Comparison of ENCODE assay signal across 20 mouse cellular contexts in the genomic region with DNA sequence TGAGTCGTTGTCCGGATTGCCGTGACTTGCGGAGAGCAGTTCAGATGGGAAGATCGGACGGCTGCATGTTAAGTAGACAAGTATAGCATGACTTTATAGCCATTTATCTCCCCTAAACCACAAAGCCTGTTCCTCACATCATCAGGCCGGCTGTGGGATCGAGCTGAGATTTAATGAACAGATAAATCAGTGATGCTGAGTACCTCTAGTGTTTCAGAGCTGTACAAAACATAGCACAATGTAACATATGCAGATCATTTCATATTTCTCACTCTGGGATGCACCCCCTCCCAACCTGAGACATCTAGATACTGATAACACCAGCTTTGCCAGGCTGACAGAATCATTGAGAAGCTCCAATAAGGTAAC.
DNase-seq lines count a peak whose midpoint lies in the region; ATAC-seq and TF ChIP-seq lines count a peak whose summit lies in the region.
"Had no signal": no experiment of that assay in that cellular context is flagged by ENCODE, and none has a peak within 500 bp of the region (broad histone marks: within the 10 kb centered on the region; RNA-seq: fewer than 3 reads in every experiment).

No protein-coding gene starts in this region.

- H3K27ac ChIP-seq in forebrain, embryonic 10.5 days: peak overlapping the region; percentile 20; the same call in 1 of the 2 replicates
- no peak overlapping the region for H3K27ac ChIP-seq in forebrain, embryonic 14.5 days (ENCODE audit: low read depth, low read length)
- peak overlapping the region; percentile 60 for H3K27ac ChIP-seq in hindbrain, embryonic 14.5 days
- no peak overlapping the region for H3K27ac ChIP-seq in hindbrain, embryonic 16.5 days (ENCODE audit: low read depth, low read length)
- peak overlapping the region; percentile 12; the same call in 1 of the 2 replicates for H3K27ac ChIP-seq in hindbrain, postnatal 0 days
- peak overlapping the region; percentile 69; the same call in 1 of the 2 replicates for H3K27ac ChIP-seq in neural tube, embryonic 14.5 days (ENCODE audit: low read depth, low read length)
- no peak overlapping the region for H3K27ac ChIP-seq in intestine, postnatal 0 days (ENCODE audit: low read depth, low read length)
- H3K27ac ChIP-seq: forebrain, embryonic 15.5 days; heart, embryonic 13.5 days had no signal

- WGBS in forebrain, embryonic 10.5 days: 80% methylated on average over 8 of the region's 8 CpGs
- 55% methylated on average over 8 of the region's 8 CpGs for WGBS in forebrain, embryonic 14.5 days
- WGBS in hindbrain, embryonic 14.5 days: 69% methylated on average over 8 of the region's 8 CpGs
- 63% methylated on average over 8 of the region's 8 CpGs for WGBS in hindbrain, embryonic 16.5 days
- WGBS in hindbrain, postnatal 0 days: 73% methylated on average over 8 of the region's 8 CpGs
- 39% methylated on average over 8 of the region's 8 CpGs for WGBS in neural tube, embryonic 14.5 days
- 88% methylated on average over 8 of the region's 8 CpGs for WGBS in intestine, postnatal 0 days

- H3K4me1 ChIP-seq in forebrain, embryonic 10.5 days: peaks cover 30% of the 10 kb centered on the region
- peaks cover 19% of the 10 kb centered on the region for H3K4me1 ChIP-seq in forebrain, embryonic 14.5 days (ENCODE audit: control insufficient read depth, insufficient read depth, low read length)
- peaks cover 8% of the 10 kb centered on the region for H3K4me1 ChIP-seq in hindbrain, embryonic 14.5 days (replicated peaks; ENCODE audit: control insufficient read depth, insufficient read depth, low read length)
- peaks cover 8% of the 10 kb centered on the region for H3K4me1 ChIP-seq in hindbrain, embryonic 16.5 days (ENCODE audit: control insufficient read depth, insufficient read depth, low read depth, low read length)
- H3K4me1 ChIP-seq in hindbrain, postnatal 0 days (ENCODE audit: insufficient read depth, low read length): no peaks in the 10 kb centered on the region
- H3K4me1 ChIP-seq in neural tube, embryonic 14.5 days (ENCODE audit: control insufficient read depth, insufficient read depth, low read length): peaks cover 12% of the 10 kb centered on the region; the same call in 1 of the 2 replicates
- H3K4me1 ChIP-seq in intestine, postnatal 0 days (replicated peaks; ENCODE audit: control insufficient read depth, insufficient read depth, low read length): no peaks in the 10 kb centered on the region
- H3K4me1 ChIP-seq: megakaryocyte, embryonic 14.5 days had no signal

- no peak overlapping the region for H3K4me3 ChIP-seq in forebrain, embryonic 10.5 days
- no peak overlapping the region for H3K4me3 ChIP-seq in forebrain, embryonic 14.5 days (ENCODE audit: low read depth, low read length)
- H3K4me3 ChIP-seq in hindbrain, embryonic 14.5 days (replicated peaks; ENCODE audit: low read length): no peak overlapping the region
- H3K4me3 ChIP-seq in hindbrain, embryonic 16.5 days (ENCODE audit: low read length): no peak overlapping the region
- no peak overlapping the region for H3K4me3 ChIP-seq in hindbrain, postnatal 0 days (ENCODE audit: low read length)
- no peak overlapping the region for H3K4me3 ChIP-seq in neural tube, embryonic 14.5 days (ENCODE audit: low read depth, low read length)
- H3K4me3 ChIP-seq in intestine, postnatal 0 days (ENCODE audit: low read depth, low read length): no peak overlapping the region
- H3K4me3 ChIP-seq: forebrain, embryonic 15.5 days; heart, embryonic 13.5 days; megakaryocyte, embryonic 14.5 days had no signal

- TF ChIP-seq CTCF in hindbrain, postnatal 0 days (IDR thresholded peaks at IDR 0.05; ENCODE audit: low read depth): no peak
- no peak for TF ChIP-seq CTCF in intestine, postnatal 0 days (IDR thresholded peaks at IDR 0.05; ENCODE audit: low read depth)

- H3K36me3 ChIP-seq in forebrain, embryonic 10.5 days (replicated peaks): no peaks in the 10 kb centered on the region
- H3K36me3 ChIP-seq in forebrain, embryonic 14.5 days (ENCODE audit: control insufficient read depth, insufficient read depth, low read length): no peaks in the 10 kb centered on the region
- H3K36me3 ChIP-seq in hindbrain, embryonic 14.5 days (replicated peaks; ENCODE audit: control insufficient read depth, insufficient read depth): no peaks in the 10 kb centered on the region
- H3K36me3 ChIP-seq in hindbrain, embryonic 16.5 days (ENCODE audit: control insufficient read depth, insufficient read depth, low read length): no peaks in the 10 kb centered on the region
- no peaks in the 10 kb centered on the region for H3K36me3 ChIP-seq in hindbrain, postnatal 0 days (ENCODE audit: insufficient read depth, low read length)
- no peaks in the 10 kb centered on the region for H3K36me3 ChIP-seq in neural tube, embryonic 14.5 days (ENCODE audit: control insufficient read depth, insufficient read depth, low read length)
- H3K36me3 ChIP-seq in intestine, postnatal 0 days (ENCODE audit: control insufficient read depth, insufficient read depth): no peaks in the 10 kb centered on the region
- H3K36me3 ChIP-seq: forebrain, embryonic 15.5 days; heart, embryonic 13.5 days had no signal

- H3K9ac ChIP-seq in forebrain, embryonic 14.5 days (ENCODE audit: low read length): no peak overlapping the region
- H3K9ac ChIP-seq in hindbrain, embryonic 14.5 days: no peak overlapping the region
- H3K9ac ChIP-seq in hindbrain, embryonic 16.5 days (ENCODE audit: low read depth, low read length): no peak overlapping the region
- no peak overlapping the region for H3K9ac ChIP-seq in hindbrain, postnatal 0 days (replicated peaks; ENCODE audit: low read length)
- no peak overlapping the region for H3K9ac ChIP-seq in neural tube, embryonic 14.5 days (replicated peaks; ENCODE audit: low read depth, low read length)
- no peak overlapping the region for H3K9ac ChIP-seq in intestine, postnatal 0 days (ENCODE audit: low read depth, low read length)
- H3K9ac ChIP-seq: forebrain, embryonic 15.5 days; heart, embryonic 13.5 days had no signal

- peaks cover 22% of the 10 kb centered on the region for H3K27me3 ChIP-seq in forebrain, embryonic 10.5 days (ENCODE audit: poor library complexity, severe bottlenecking)
- no peaks in the 10 kb centered on the region for H3K27me3 ChIP-seq in forebrain, embryonic 14.5 days (replicated peaks; ENCODE audit: control insufficient read depth, insufficient read depth, low read length)
- no peaks in the 10 kb centered on the region for H3K27me3 ChIP-seq in hindbrain, embryonic 14.5 days (ENCODE audit: control insufficient read depth, insufficient read depth, low read length)
- no peaks in the 10 kb centered on the region for H3K27me3 ChIP-seq in hindbrain, embryonic 16.5 days (replicated peaks; ENCODE audit: control insufficient read depth, insufficient read depth, low read length)
- H3K27me3 ChIP-seq in hindbrain, postnatal 0 days (ENCODE audit: insufficient read depth, low read length): no peaks in the 10 kb centered on the region
- no peaks in the 10 kb centered on the region for H3K27me3 ChIP-seq in neural tube, embryonic 14.5 days (ENCODE audit: control insufficient read depth, insufficient read depth, low read length)
- H3K27me3 ChIP-seq in intestine, postnatal 0 days (replicated peaks; ENCODE audit: control insufficient read depth, insufficient read depth, low read length): no peaks in the 10 kb centered on the region
- H3K27me3 ChIP-seq: forebrain, embryonic 15.5 days; heart, embryonic 13.5 days; megakaryocyte, embryonic 14.5 days had no signal

- no peak for ATAC-seq in forebrain, embryonic 14.5 days
- ATAC-seq in hindbrain, embryonic 14.5 days (ENCODE audit: low FRiP score): no peak
- ATAC-seq in hindbrain, embryonic 16.5 days: no peak
- ATAC-seq in hindbrain, postnatal 0 days: no peak
- peak; percentile 58 for ATAC-seq in neural tube, embryonic 14.5 days (ENCODE audit: low read depth)
- ATAC-seq in intestine, postnatal 0 days: no peak
- ATAC-seq: activated CD4-positive, CD25-positive, alpha-beta regulatory T cell, adult 4 months; CD4-positive, CD25-positive, alpha-beta regulatory T cell, adult 4 months; forebrain, embryonic 15.5 days; intestine, embryonic 16.5 days had no signal

- DNase-seq in forebrain, embryonic 10.5 days (ENCODE audit: extremely low spot score, low spot score): no peak
- DNase-seq in forebrain, embryonic 14.5 days (ENCODE audit: low spot score): no peak
- DNase-seq in hindbrain, embryonic 14.5 days (ENCODE audit: low spot score): no peak
- no peak for DNase-seq in hindbrain, postnatal 0 days (ENCODE audit: low spot score)
- no peak for DNase-seq in cerebellum, postnatal 36 days
- DNase-seq: adrenal gland, postnatal 10 days; cerebellum, adult 9-10 months; heart, postnatal 36 days; lung, adult 18-20 months; lung, postnatal 14 days; thymus, postnatal 4 days had no signal

- no peaks in the 10 kb centered on the region for H3K9me3 ChIP-seq in forebrain, embryonic 10.5 days
- no peaks in the 10 kb centered on the region for H3K9me3 ChIP-seq in forebrain, embryonic 14.5 days (replicated peaks; ENCODE audit: control insufficient read depth, low read length)
- no peaks in the 10 kb centered on the region for H3K9me3 ChIP-seq in hindbrain, embryonic 14.5 days (ENCODE audit: control insufficient read depth, low read length)
- no peaks in the 10 kb centered on the region for H3K9me3 ChIP-seq in hindbrain, embryonic 16.5 days (ENCODE audit: control insufficient read depth, low read length)
- H3K9me3 ChIP-seq in hindbrain, postnatal 0 days (ENCODE audit: low read length): no peaks in the 10 kb centered on the region
- H3K9me3 ChIP-seq in neural tube, embryonic 14.5 days (ENCODE audit: control insufficient read depth, low read length): no peaks in the 10 kb centered on the region
- no peaks in the 10 kb centered on the region for H3K9me3 ChIP-seq in intestine, postnatal 0 days (ENCODE audit: control insufficient read depth)
- H3K9me3 ChIP-seq: forebrain, embryonic 15.5 days; heart, embryonic 13.5 days; megakaryocyte, embryonic 14.5 days had no signal

- H3K4me2 ChIP-seq in forebrain, embryonic 14.5 days (ENCODE audit: low read length): no peak overlapping the region
- H3K4me2 ChIP-seq in hindbrain, embryonic 14.5 days (replicated peaks): no peak overlapping the region
- H3K4me2 ChIP-seq in hindbrain, embryonic 16.5 days (ENCODE audit: low read length): no peak overlapping the region
- no peak overlapping the region for H3K4me2 ChIP-seq in hindbrain, postnatal 0 days (ENCODE audit: low read depth, low read length)
- H3K4me2 ChIP-seq in neural tube, embryonic 14.5 days (ENCODE audit: low read depth, low read length): no peak overlapping the region
- H3K4me2 ChIP-seq in intestine, postnatal 0 days (replicated peaks; ENCODE audit: low read depth): no peak overlapping the region
- H3K4me2 ChIP-seq: forebrain, embryonic 15.5 days; heart, embryonic 13.5 days had no signal

Comparison
In these comparisons a context has a peak if more than half of its experiments do, and no peak if none do; other contexts are left out.
1. H3K27ac ChIP-seq: peak in forebrain, embryonic 10.5 days (single experiment), hindbrain, embryonic 14.5 days (single experiment), hindbrain, postnatal 0 days (single experiment) and neural tube, embryonic 14.5 days (single experiment); none in forebrain, embryonic 14.5 days (single experiment), hindbrain, embryonic 16.5 days (single experiment) and intestine, postnatal 0 days (single experiment).